Mouse (Mus musculus) embryonic facial prominence, embryonic 10.5 days (tissue): ENCODE data around the gene Fgf23. TPM values are rescaled to one million over a fixed set of nuclear protein-coding genes. Genes with fewer than 3 reads are reported as not detected.

ENCODE experiments used
- DNase-seq: peaks from one replicate; pipeline ENCODE4 v3.0.0-alpha.2; 2017; ENCODE audit warnings: low spot score
- H3K27ac ChIP-seq: fragments of 300-500 bp; sonication (generic); replicated peaks from 2 replicates; pipeline ENCODE4 v1.5.1; 2016; ENCODE audit warnings: mild to moderate bottlenecking
- H3K27me3 ChIP-seq: fragments of 300-500 bp; sonication (generic); replicated peaks from 2 replicates; pipeline ENCODE4 v1.6.1; 2016; ENCODE audit warnings: low read depth, mild to moderate bottlenecking; ENCODE audit not compliant: poor library complexity, severe bottlenecking
- H3K36me3 ChIP-seq: fragments of 300-500 bp; sonication (generic); replicated peaks from 2 replicates; pipeline ENCODE4 v1.6.1; 2016; ENCODE audit warnings: mild to moderate bottlenecking, moderate library complexity
- H3K4me1 ChIP-seq: fragments of 300-500 bp; sonication (generic); 2 replicates; pipeline ENCODE4 v1.6.1; 2016
- H3K4me3 ChIP-seq: fragments of 300-500 bp; sonication (generic); 2 replicates; pipeline ENCODE4 v1.5.1; 2016; ENCODE audit warnings: mild to moderate bottlenecking, moderate library complexity
- H3K9me3 ChIP-seq: fragments of 300-500 bp; sonication (generic); 2 replicates; pipeline ENCODE4 v1.6.1; 2016; ENCODE audit warnings: mild to moderate bottlenecking
- WGBS: fragments of 180-500 bp; shearing (Covaris S2); methylation state at CpG from one replicate; pipeline ENCODE4 v1.1.7; 2016; 5-methylcytosine and 5-hydroxymethylcytosine counted together
- polyA plus RNA-seq: library from polyadenylated mRNA; unstranded; fragments of >200 nt; fragmentation: Nextera tagmentation; extraction: Ambion mirVana; gene quantifications from 2 replicates; pipeline ENCODE4 v1.2.1, GENCODE M21; 2016

Fgf23 gene
- polyA plus RNA-seq, 1 experiment from 2014 or later = 0.16 TPM

- 92% methylated on average over 7 of the region's 7 CpGs for WGBS
- H3K4me1 ChIP-seq = peaks cover 3% of the 10 kb centered on the region; the same call in 1 of the 2 replicates
- H3K27me3 ChIP-seq = no peaks in the 10 kb centered on the region
- H3K9me3 ChIP-seq = no peaks in the 10 kb centered on the region
- H3K4me3 ChIP-seq = no peak overlapping the region
- no peak for DNase-seq
- H3K36me3 ChIP-seq = peaks cover 28% of the 10 kb centered on the region
- no peak overlapping the region for H3K27ac ChIP-seq
Observed at GRCm38 (mm10) chr6:127123506-127123905, 50.8 kb downstream of the Fgf23 start.

- no peak for DNase-seq
- Histone ChIP-seq H3K4me1 (peaks cover 9% of the 10 kb centered on the region; the same call in 1 of the 2 replicates), H3K9me3 (no peaks in the 10 kb centered on the region), H3K27me3 (no peaks in the 10 kb centered on the region), H3K36me3 (peaks cover 88% of the 10 kb centered on the region), H3K4me3 (no peak overlapping the region), H3K27ac (no peak overlapping the region)
- WGBS = 94% methylated on average over 14 of the region's 14 CpGs
Observed at GRCm38 (mm10) chr6:127129659-127130058, 57.0 kb downstream of the Fgf23 start.

- 0 out of 2 replicates have a peak, but pooled peaks cover 7% of the 10 kb centered on the region for H3K4me1 ChIP-seq
- no peak overlapping the region for H3K4me3 ChIP-seq
- no peaks in the 10 kb centered on the region for H3K9me3 ChIP-seq
- H3K27me3 ChIP-seq = no peaks in the 10 kb centered on the region
- peaks cover 96% of the 10 kb centered on the region for H3K36me3 ChIP-seq
- DNase-seq = no peak
- WGBS = 77% methylated on average over 13 of the region's 13 CpGs
- no peak overlapping the region for H3K27ac ChIP-seq
Observed at GRCm38 (mm10) chr6:127130377-127130776, 57.7 kb downstream of the Fgf23 start.

Other genes starting within 250 kb of the Fgf23 start
- 192 and 195 TPM in 2 replicates for gene Ndufa9, start 223.8 kb upstream of the Fgf23 start, polyA plus RNA-seq
- 0.06 and 0.09 TPM in 2 replicates for gene Akap3, start 219.8 kb upstream of the Fgf23 start, polyA plus RNA-seq
- not detected in 2 replicates for gene Dyrk4, start 151.1 kb upstream of the Fgf23 start, polyA plus RNA-seq
- gene Rad51ap1, start 133.3 kb upstream of the Fgf23 start, polyA plus RNA-seq = 76.9 and 79.3 TPM in 2 replicates
- gene D6Wsu163e, start 132.9 kb upstream of the Fgf23 start, polyA plus RNA-seq = 11.0 and 13.1 TPM in 2 replicates
- 0.02 TPM in 1 of 2 replicates, not detected in the other for gene Fgf6, start 57.3 kb upstream of the Fgf23 start, polyA plus RNA-seq
- 5.7 and 7.2 TPM in 2 replicates for gene Tigar, start 36.7 kb downstream of the Fgf23 start, polyA plus RNA-seq
- gene Ccnd2, start 79.3 kb downstream of the Fgf23 start, polyA plus RNA-seq = 1,002 and 1,039 TPM in 2 replicates